Mouse (Mus musculus): ENCODE results near the gene Rhbdd3.

The Rhbdd3 gene

GRCm38 (mm10) chr11:5114931-5115581, 16.3 kb downstream of the Rhbdd3 start:
- intact Hi-C loops (cut with DNase I), result loop anchor here (5.0 to 10.0 kb wide), 3 partner anchors 67 to 360 kb away; no protein-coding TSS in a partner anchor

GRCm38 (mm10) chr11:5125713-5126112, 27.0 kb downstream of the Rhbdd3 start:
- intact Hi-C loops (cut with DNase I), result no loop called here

- intact Hi-C loops (cut with DNase I), result no loop called here
Measured at GRCm38 (mm10) chr11:5129035-5129480, 30.3 kb downstream of the Rhbdd3 start.

GRCm38 (mm10) chr11:5130111-5130665, 31.5 kb downstream of the Rhbdd3 start:
- intact Hi-C loops (cut with DNase I), result no loop called here

GRCm38 (mm10) chr11:5132751-5133150, 34.0 kb downstream of the Rhbdd3 start:
- intact Hi-C loops (cut with DNase I), result no loop called here

GRCm38 (mm10) chr11:5135914-5136313, 37.2 kb downstream of the Rhbdd3 start:
- intact Hi-C loops (cut with DNase I), result no loop called here

GRCm38 (mm10) chr11:5138642-5139041, 39.9 kb downstream of the Rhbdd3 start:
- intact Hi-C loops (cut with DNase I), result no loop called here

- intact Hi-C loops (cut with DNase I), result no loop called here
Measured at GRCm38 (mm10) chr11:5139372-5139771, 40.6 kb downstream of the Rhbdd3 start.

- intact Hi-C loops (cut with DNase I), result no loop called here
Measured at GRCm38 (mm10) chr11:5140619-5141018, 41.9 kb downstream of the Rhbdd3 start.

- intact Hi-C loops (cut with DNase I), result no loop called here
Measured at GRCm38 (mm10) chr11:5141252-5141651, 42.5 kb downstream of the Rhbdd3 start.

- intact Hi-C loops (cut with DNase I), result no loop called here
Measured at GRCm38 (mm10) chr11:5141965-5142364, 43.2 kb downstream of the Rhbdd3 start.

GRCm38 (mm10) chr11:5145600-5145999, 46.9 kb downstream of the Rhbdd3 start:
- intact Hi-C loops (cut with DNase I), result no loop called here

- intact Hi-C loops (cut with DNase I), result no loop called here
Measured at GRCm38 (mm10) chr11:5149249-5149648, 50.5 kb downstream of the Rhbdd3 start.

GRCm38 (mm10) chr11:5149955-5150354, 51.2 kb downstream of the Rhbdd3 start:
- intact Hi-C loops (cut with DNase I), result no loop called here

- intact Hi-C loops (cut with DNase I), result no loop called here
Measured at GRCm38 (mm10) chr11:5150416-5151246, 51.9 kb downstream of the Rhbdd3 start.

- intact Hi-C loops (cut with DNase I), result no loop called here
Measured at GRCm38 (mm10) chr11:5151247-5151630, 52.5 kb downstream of the Rhbdd3 start.

- intact Hi-C loops (cut with DNase I), result no loop called here
Measured at GRCm38 (mm10) chr11:5151680-5152337, 53.1 kb downstream of the Rhbdd3 start, which contains the start of gene Emid1. Gene Emid1 (minus strand): TSS chr11:5152257.

- intact Hi-C loops (cut with DNase I), result no loop called here
Measured at GRCm38 (mm10) chr11:5154961-5155805, 56.5 kb downstream of the Rhbdd3 start.

Measured in adrenal gland (tissue).